Mouse (Mus musculus): ENCODE measurements around the gene Olfr1016. TPM values are rescaled to one million over a fixed set of nuclear protein-coding genes. Genes with fewer than 3 reads are reported as not detected.

Olfr1016 gene
- total and polyA plus RNA-seq, 3 experiments = not detected

GRCm38 (mm10) chr2:85845383-85845782, 43.0 kb upstream of the Olfr1016 start, which contains the start of gene Olfr1019:
TSS of gene Olfr1019 (minus strand) at chr2:85845483.
- no peaks in the 10 kb centered on the region for H3K4me1 ChIP-seq (ENCODE audit: control insufficient read depth in 1 of 2, insufficient read depth in 2 of 2)
- DNase-seq (ENCODE audit: extremely low read depth) = no peak
- in situ Hi-C loops (cut with MboI; ENCODE audit: low pct_ligation_motif_present, low pct_unique_long_range_greater_than_20kb, low sequenced_read_pairs) = no loop called here
- no peak within 1 kb of the TSS for H3K4me3 ChIP-seq (replicated peaks in 1 of 3; ENCODE audit: low read depth in 2 of 3, low read length in 2 of 3, poor library complexity in 1 of 3)
- no peaks in the 10 kb centered on the region for H3K79me2 ChIP-seq (replicated peaks; ENCODE audit: control insufficient read depth, extremely low read depth, insufficient read depth, poor library complexity, severe bottlenecking)
- H3K27ac ChIP-seq (ENCODE audit: insufficient read depth, low read depth) = no peak within 1 kb of the TSS
- TF ChIP-seq ZMIZ1 (IDR thresholded peaks at IDR 0.05; ENCODE audit: low read depth, low read length) = no peak
- no peak for TF ChIP-seq BHLHE40 (IDR thresholded peaks at IDR 0.05; ENCODE audit: low read depth, low read length)
- TF ChIP-seq MAX (IDR thresholded peaks at IDR 0.05; ENCODE audit: low read length) = no peak
- no peak for TF ChIP-seq ZKSCAN1 (IDR thresholded peaks at IDR 0.05; ENCODE audit: borderline replicate concordance, low read depth, low read length)
- TF ChIP-seq USF1 (IDR thresholded peaks at IDR 0.05; ENCODE audit: low read depth, low read length) = no peak
- peaks cover 12% of the 10 kb centered on the region for H3K9me3 ChIP-seq (replicated peaks; ENCODE audit: low read length)
- dilution Hi-C loops (cut with MboI; ENCODE audit: extremely low pct_ligation_motif_present, extremely low pct_unique_long_range_greater_than_20kb, low sequenced_read_pairs) = no loop called here
- no peak within 1 kb of the TSS for H3K4me2 ChIP-seq (ENCODE audit: insufficient read depth, low read depth, poor library complexity, severe bottlenecking)
- no peaks in the 10 kb centered on the region for H3K36me3 ChIP-seq (replicated peaks in 1 of 2; ENCODE audit: control insufficient read depth in 1 of 2, insufficient read depth in 1 of 2, low read length in 1 of 2)
- H3K27me3 ChIP-seq (replicated peaks) = no peaks in the 10 kb centered on the region
- H3K9ac ChIP-seq (ENCODE audit: insufficient read depth, low read depth) = no peak within 1 kb of the TSS

- H3K79me2 ChIP-seq (replicated peaks; ENCODE audit: control insufficient read depth, extremely low read depth, insufficient read depth, poor library complexity, severe bottlenecking) = no peaks in the 10 kb centered on the region
- H3K9me3 ChIP-seq (replicated peaks; ENCODE audit: low read length) = peaks cover 6% of the 10 kb centered on the region
- dilution Hi-C loops (cut with MboI; ENCODE audit: extremely low pct_ligation_motif_present, extremely low pct_unique_long_range_greater_than_20kb, low sequenced_read_pairs) = no loop called here
- DNase-seq (ENCODE audit: extremely low read depth) = no peak
- TF ChIP-seq EP300 (IDR thresholded peaks at IDR 0.05; ENCODE audit: low read length) (no peak), ZMIZ1 (IDR thresholded peaks at IDR 0.05; ENCODE audit: low read depth, low read length) (no peak), HCFC1 (IDR thresholded peaks at IDR 0.05; ENCODE audit: low read depth, low read length) (no peak), RCOR1 (conservative IDR thresholded peaks at IDR 0.05; ENCODE audit: low read depth, low read length) (no peak)
- no peaks in the 10 kb centered on the region for H3K36me3 ChIP-seq (replicated peaks in 1 of 2; ENCODE audit: control insufficient read depth in 1 of 2, insufficient read depth in 1 of 2, low read length in 1 of 2)
- no peaks in the 10 kb centered on the region for H3K27me3 ChIP-seq (replicated peaks)
- no peak within 1 kb of the TSS for H3K4me2 ChIP-seq (ENCODE audit: insufficient read depth, low read depth, poor library complexity, severe bottlenecking)
- in situ Hi-C loops (cut with MboI; ENCODE audit: low pct_ligation_motif_present, low pct_unique_long_range_greater_than_20kb, low sequenced_read_pairs) = no loop called here
- H3K9ac ChIP-seq (ENCODE audit: insufficient read depth, low read depth) = no peak within 1 kb of the TSS
- H3K27ac ChIP-seq (ENCODE audit: insufficient read depth, low read depth) = no peak within 1 kb of the TSS
- H3K4me1 ChIP-seq (ENCODE audit: control insufficient read depth in 1 of 2, insufficient read depth in 2 of 2) = no peaks in the 10 kb centered on the region
- H3K4me3 ChIP-seq (replicated peaks in 1 of 3; ENCODE audit: low read depth in 2 of 3, low read length in 2 of 3, poor library complexity in 1 of 3) = no peak within 1 kb of the TSS
These were observed 15.8 kb upstream of the Olfr1016 start, which contains the start of gene Olfr1018 for GRCm38 (mm10) chr2:85818179-85818578. TSS of gene Olfr1018 (plus strand) at chr2:85818479.

GRCm38 (mm10) chr2:85804501-85804900, 2.2 kb upstream of the Olfr1016 start:
- no peaks in the 10 kb centered on the region for H3K36me3 ChIP-seq (replicated peaks in 1 of 2; ENCODE audit: control insufficient read depth in 1 of 2, insufficient read depth in 1 of 2, low read length in 1 of 2)
- H3K9ac ChIP-seq (ENCODE audit: insufficient read depth, low read depth) = no peak overlapping the region
- no peaks in the 10 kb centered on the region for H3K27me3 ChIP-seq (replicated peaks)
- in situ Hi-C loops (cut with MboI; ENCODE audit: low pct_ligation_motif_present, low pct_unique_long_range_greater_than_20kb, low sequenced_read_pairs) (no loop called here), dilution Hi-C loops (cut with MboI; ENCODE audit: extremely low pct_ligation_motif_present, extremely low pct_unique_long_range_greater_than_20kb, low sequenced_read_pairs) (no loop called here)
- no peak overlapping the region for H3K4me3 ChIP-seq (replicated peaks in 1 of 3; ENCODE audit: low read depth in 2 of 3, low read length in 2 of 3, poor library complexity in 1 of 3)
- no peak for DNase-seq (ENCODE audit: extremely low read depth)
- H3K4me2 ChIP-seq (ENCODE audit: insufficient read depth, low read depth, poor library complexity, severe bottlenecking) = no peak overlapping the region
- H3K9me3 ChIP-seq (replicated peaks; ENCODE audit: low read length) = peaks cover 18% of the 10 kb centered on the region
- no peak overlapping the region for H3K27ac ChIP-seq (ENCODE audit: insufficient read depth, low read depth)
- TF ChIP-seq PAX5 (IDR thresholded peaks at IDR 0.05; ENCODE audit: low read length) = no peak
- no peak for TF ChIP-seq EP300 (IDR thresholded peaks at IDR 0.05; ENCODE audit: low read length)
- H3K4me1 ChIP-seq (ENCODE audit: control insufficient read depth in 1 of 2, insufficient read depth in 2 of 2) = no peaks in the 10 kb centered on the region
- H3K79me2 ChIP-seq (replicated peaks; ENCODE audit: control insufficient read depth, extremely low read depth, insufficient read depth, poor library complexity, severe bottlenecking) = no peaks in the 10 kb centered on the region

Data from CH12.LX (cell line).